Mouse (Mus musculus): Measurements from ENCODE around the gene Diaph3. TPM values are rescaled to one million over a fixed set of nuclear protein-coding genes. Genes with fewer than 3 reads are reported as not detected.

The Diaph3 gene
- total and polyA plus RNA-seq, 2 experiments, result 0.18 TPM; not detected in 1

- H3K79me2 ChIP-seq (ENCODE audit: control insufficient read depth, insufficient read depth, low read length), result no peaks in the 10 kb centered on the region
- DNase-seq (ENCODE audit: extremely low read depth, low read depth, low spot score), result no peak
- no peak overlapping the region for H3K27ac ChIP-seq (replicated peaks; ENCODE audit: insufficient read depth, low read depth, low read length)
- no peaks in the 10 kb centered on the region for H3K4me1 ChIP-seq (ENCODE audit: control insufficient read depth, insufficient read depth, low read length)
- no peak overlapping the region for H3K9ac ChIP-seq (ENCODE audit: low read depth, low read length)
- no peaks in the 10 kb centered on the region for H3K36me3 ChIP-seq (ENCODE audit: control insufficient read depth, insufficient read depth, low read length)
- no peaks in the 10 kb centered on the region for H3K27me3 ChIP-seq (ENCODE audit: control insufficient read depth, insufficient read depth, low read length)
- TF ChIP-seq POLR2A (IDR thresholded peaks at IDR 0.05; ENCODE audit: extremely low read depth, insufficient read depth, low read length), result no peak
- TF ChIP-seq CTCF (IDR thresholded peaks at IDR 0.05; ENCODE audit: low read depth, low read length), result no peak
- no peak overlapping the region for H3K4me3 ChIP-seq (ENCODE audit: insufficient read depth, low read depth, low read length)
- WGBS, result 95% methylated on average over 2 of the region's 2 CpGs
These were observed 61.3 kb downstream of the Diaph3 start for GRCm38 (mm10) chr14:87079725-87080124.

- TF ChIP-seq POLR2A (IDR thresholded peaks at IDR 0.05; ENCODE audit: extremely low read depth, insufficient read depth, low read length) (no peak), CTCF (IDR thresholded peaks at IDR 0.05; ENCODE audit: low read depth, low read length) (no peak)
- no peak overlapping the region for H3K4me3 ChIP-seq (ENCODE audit: insufficient read depth, low read depth, low read length)
- H3K9ac ChIP-seq (ENCODE audit: low read depth, low read length), result no peak overlapping the region
- no peaks in the 10 kb centered on the region for H3K4me1 ChIP-seq (ENCODE audit: control insufficient read depth, insufficient read depth, low read length)
- 92% methylated on average over 2 of the region's 2 CpGs for WGBS
- H3K27me3 ChIP-seq (ENCODE audit: control insufficient read depth, insufficient read depth, low read length), result no peaks in the 10 kb centered on the region
- no peaks in the 10 kb centered on the region for H3K79me2 ChIP-seq (ENCODE audit: control insufficient read depth, insufficient read depth, low read length)
- no peak overlapping the region for H3K27ac ChIP-seq (replicated peaks; ENCODE audit: insufficient read depth, low read depth, low read length)
- DNase-seq (ENCODE audit: extremely low read depth, low read depth, low spot score), result no peak
- no peaks in the 10 kb centered on the region for H3K36me3 ChIP-seq (ENCODE audit: control insufficient read depth, insufficient read depth, low read length)
These were observed 66.0 kb downstream of the Diaph3 start for GRCm38 (mm10) chr14:87075021-87075531.

GRCm38 (mm10) chr14:87064281-87064680, 76.8 kb downstream of the Diaph3 start:
- DNase-seq (ENCODE audit: extremely low read depth, low read depth, low spot score), result no peak
- Histone ChIP-seq H3K36me3 (ENCODE audit: control insufficient read depth, insufficient read depth, low read length) (no peaks in the 10 kb centered on the region), H3K79me2 (ENCODE audit: control insufficient read depth, insufficient read depth, low read length) (no peaks in the 10 kb centered on the region), H3K27ac (replicated peaks; ENCODE audit: insufficient read depth, low read depth, low read length) (no peak overlapping the region), H3K4me3 (ENCODE audit: insufficient read depth, low read depth, low read length) (no peak overlapping the region), H3K4me1 (ENCODE audit: control insufficient read depth, insufficient read depth, low read length) (no peaks in the 10 kb centered on the region), H3K9ac (ENCODE audit: low read depth, low read length) (no peak overlapping the region), H3K27me3 (ENCODE audit: control insufficient read depth, insufficient read depth, low read length) (no peaks in the 10 kb centered on the region)
- WGBS, result 96% methylated on average over 4 of the region's 4 CpGs
- no peak for TF ChIP-seq CTCF (IDR thresholded peaks at IDR 0.05; ENCODE audit: low read depth, low read length)
- no peak for TF ChIP-seq POLR2A (IDR thresholded peaks at IDR 0.05; ENCODE audit: extremely low read depth, insufficient read depth, low read length)

- H3K9ac ChIP-seq (ENCODE audit: low read depth, low read length), result no peak overlapping the region
- H3K4me3 ChIP-seq (ENCODE audit: insufficient read depth, low read depth, low read length), result no peak overlapping the region
- no peaks in the 10 kb centered on the region for H3K27me3 ChIP-seq (ENCODE audit: control insufficient read depth, insufficient read depth, low read length)
- no peaks in the 10 kb centered on the region for H3K79me2 ChIP-seq (ENCODE audit: control insufficient read depth, insufficient read depth, low read length)
- H3K27ac ChIP-seq (replicated peaks; ENCODE audit: insufficient read depth, low read depth, low read length), result no peak overlapping the region
- WGBS, result 100% methylated on average over 2 of the region's 2 CpGs
- no peaks in the 10 kb centered on the region for H3K36me3 ChIP-seq (ENCODE audit: control insufficient read depth, insufficient read depth, low read length)
- no peaks in the 10 kb centered on the region for H3K4me1 ChIP-seq (ENCODE audit: control insufficient read depth, insufficient read depth, low read length)
- TF ChIP-seq CTCF (IDR thresholded peaks at IDR 0.05; ENCODE audit: low read depth, low read length) (no peak), POLR2A (IDR thresholded peaks at IDR 0.05; ENCODE audit: extremely low read depth, insufficient read depth, low read length) (no peak)
- no peak for DNase-seq (ENCODE audit: extremely low read depth, low read depth, low spot score)
These were observed 84.9 kb downstream of the Diaph3 start for GRCm38 (mm10) chr14:87056169-87056568.

- no peaks in the 10 kb centered on the region for H3K27me3 ChIP-seq (ENCODE audit: control insufficient read depth, insufficient read depth, low read length)
- H3K9ac ChIP-seq (ENCODE audit: low read depth, low read length), result no peak overlapping the region
- H3K27ac ChIP-seq (replicated peaks; ENCODE audit: insufficient read depth, low read depth, low read length), result no peak overlapping the region
- no peak for TF ChIP-seq POLR2A (IDR thresholded peaks at IDR 0.05; ENCODE audit: extremely low read depth, insufficient read depth, low read length)
- TF ChIP-seq CTCF (IDR thresholded peaks at IDR 0.05; ENCODE audit: low read depth, low read length), result no peak
- no peak for DNase-seq (ENCODE audit: extremely low read depth, low read depth, low spot score)
- no peaks in the 10 kb centered on the region for H3K36me3 ChIP-seq (ENCODE audit: control insufficient read depth, insufficient read depth, low read length)
- H3K4me3 ChIP-seq (ENCODE audit: insufficient read depth, low read depth, low read length), result no peak overlapping the region
- no peaks in the 10 kb centered on the region for H3K79me2 ChIP-seq (ENCODE audit: control insufficient read depth, insufficient read depth, low read length)
- no peaks in the 10 kb centered on the region for H3K4me1 ChIP-seq (ENCODE audit: control insufficient read depth, insufficient read depth, low read length)
- 90% methylated on average over 5 of the region's 5 CpGs for WGBS
These were observed 89.8 kb downstream of the Diaph3 start for GRCm38 (mm10) chr14:87051187-87051586.

- Histone ChIP-seq H3K4me1 (ENCODE audit: control insufficient read depth, insufficient read depth, low read length) (peaks cover 2% of the 10 kb centered on the region), H3K27ac (replicated peaks; ENCODE audit: insufficient read depth, low read depth, low read length) (no peak overlapping the region), H3K4me3 (ENCODE audit: insufficient read depth, low read depth, low read length) (no peak overlapping the region), H3K79me2 (ENCODE audit: control insufficient read depth, insufficient read depth, low read length) (no peaks in the 10 kb centered on the region), H3K9ac (ENCODE audit: low read depth, low read length) (no peak overlapping the region), H3K27me3 (ENCODE audit: control insufficient read depth, insufficient read depth, low read length) (no peaks in the 10 kb centered on the region), H3K36me3 (ENCODE audit: control insufficient read depth, insufficient read depth, low read length) (no peaks in the 10 kb centered on the region)
- 33% methylated on average over 5 of the region's 5 CpGs for WGBS
- peak; percentile 3 for DNase-seq (ENCODE audit: extremely low read depth, low read depth, low spot score)
- TF ChIP-seq CTCF (IDR thresholded peaks at IDR 0.05; ENCODE audit: low read depth, low read length) (no peak), POLR2A (IDR thresholded peaks at IDR 0.05; ENCODE audit: extremely low read depth, insufficient read depth, low read length) (no peak)
These were observed 96.6 kb downstream of the Diaph3 start for GRCm38 (mm10) chr14:87044401-87044806.

Measured in liver, adult 2 months (tissue).